Mouse (Mus musculus) CD4-positive helper T cell, adult 2 months (primary cell): ENCODE measurements around the gene Atp8a2.
"Not testable (repeated sequence)": the region's sequence is repeated elsewhere in the genome, so short reads cannot be mapped to it uniquely, and the experiment has no call there.

Experiments used
- DNase-seq: peaks from one replicate; pipeline ENCODE4 v3.0.0-alpha.2; 2012; ENCODE audit warnings: low read depth, missing footprints, low spot score

Atp8a2 gene

GRCm38 (mm10) chr14:59783348-59784341 is 413.3 kb downstream of the Atp8a2 start:
- no peak for DNase-seq

GRCm38 (mm10) chr14:59780391-59780790 is 416.6 kb downstream of the Atp8a2 start:
- no peak for DNase-seq

GRCm38 (mm10) chr14:59762227-59762626 is 434.8 kb downstream of the Atp8a2 start:
- DNase-seq: no peak

- DNase-seq: no peak
Measured at GRCm38 (mm10) chr14:59759900-59760493, 437.0 kb downstream of the Atp8a2 start.

- DNase-seq: no peak
Measured at GRCm38 (mm10) chr14:59759196-59759839, 437.7 kb downstream of the Atp8a2 start.

GRCm38 (mm10) chr14:59752401-59752800 is 444.6 kb downstream of the Atp8a2 start:
- no peak for DNase-seq

GRCm38 (mm10) chr14:59750005-59750404 is 447.0 kb downstream of the Atp8a2 start:
- DNase-seq: no peak

GRCm38 (mm10) chr14:59745676-59746075 is 451.3 kb downstream of the Atp8a2 start:
- DNase-seq: no peak

- no peak for DNase-seq
Measured at GRCm38 (mm10) chr14:59741752-59742151, 455.2 kb downstream of the Atp8a2 start.

- DNase-seq: no peak
Measured at GRCm38 (mm10) chr14:59739446-59739845, 457.5 kb downstream of the Atp8a2 start.

- DNase-seq: no peak
Measured at GRCm38 (mm10) chr14:59737734-59738294, 459.2 kb downstream of the Atp8a2 start.

GRCm38 (mm10) chr14:59736861-59737700 is 459.9 kb downstream of the Atp8a2 start:
- no peak for DNase-seq

- DNase-seq: no peak
Measured at GRCm38 (mm10) chr14:59730043-59730390, 467.0 kb downstream of the Atp8a2 start.

- no peak for DNase-seq
Measured at GRCm38 (mm10) chr14:59729298-59730042, 467.5 kb downstream of the Atp8a2 start.

- DNase-seq: no peak
Measured at GRCm38 (mm10) chr14:59727016-59727415, 470.0 kb downstream of the Atp8a2 start.

- no peak for DNase-seq
Measured at GRCm38 (mm10) chr14:59723163-59723562, 473.8 kb downstream of the Atp8a2 start.

GRCm38 (mm10) chr14:59721957-59722356 is 475.0 kb downstream of the Atp8a2 start:
- no peak for DNase-seq

GRCm38 (mm10) chr14:59721356-59721755 is 475.6 kb downstream of the Atp8a2 start:
- DNase-seq: no peak

- DNase-seq: no peak
Measured at GRCm38 (mm10) chr14:59720386-59720785, 476.6 kb downstream of the Atp8a2 start.

- DNase-seq: not testable (repeated sequence)
Measured at GRCm38 (mm10) chr14:59716443-59717085, 480.4 kb downstream of the Atp8a2 start.
